Mouse (Mus musculus) CD4-positive, CD25-positive, alpha-beta regulatory T cell, adult 2 months (primary cell): ENCODE measurements around the gene Nsrp1.
A peak's percentile ranks its signal among the peaks of the same experiment; 100 is the strongest.

Experiments
- DNase-seq: peaks from one replicate; pipeline ENCODE4 v3.0.0-alpha.2; 2012; ENCODE audit warnings: low read depth, low spot score

Nsrp1 gene

GRCm38 (mm10) chr11:77042816-77043215 is 35.4 kb downstream of the Nsrp1 start:
- no peak for DNase-seq

- no peak for DNase-seq
These were observed 36.3 kb downstream of the Nsrp1 start for GRCm38 (mm10) chr11:77041891-77042290.

- DNase-seq, result no peak
These were observed 46.9 kb downstream of the Nsrp1 start for GRCm38 (mm10) chr11:77031151-77031934.

GRCm38 (mm10) chr11:77028157-77028556 is 50.1 kb downstream of the Nsrp1 start:
- no peak for DNase-seq

GRCm38 (mm10) chr11:77026559-77026958 is 51.7 kb downstream of the Nsrp1 start:
- no peak for DNase-seq

- DNase-seq, result no peak
These were observed 56.4 kb downstream of the Nsrp1 start for GRCm38 (mm10) chr11:77021749-77022396.

GRCm38 (mm10) chr11:77019539-77019938 is 58.7 kb downstream of the Nsrp1 start:
- no peak for DNase-seq

GRCm38 (mm10) chr11:77018046-77018445 is 60.2 kb downstream of the Nsrp1 start:
- no peak for DNase-seq

- no peak for DNase-seq
These were observed 67.3 kb downstream of the Nsrp1 start for GRCm38 (mm10) chr11:77010762-77011475.

- no peak for DNase-seq
These were observed 68.9 kb downstream of the Nsrp1 start for GRCm38 (mm10) chr11:77009069-77010025.

GRCm38 (mm10) chr11:77006616-77007015 is 71.6 kb downstream of the Nsrp1 start:
- DNase-seq, result no peak

GRCm38 (mm10) chr11:77005881-77006280 is 72.4 kb downstream of the Nsrp1 start:
- no peak for DNase-seq

- DNase-seq, result no peak
These were observed 75.9 kb downstream of the Nsrp1 start for GRCm38 (mm10) chr11:77002361-77002760.

- DNase-seq, result peak; percentile 32
These were observed 77.5 kb downstream of the Nsrp1 start for GRCm38 (mm10) chr11:77000741-77001140.

- DNase-seq, result no peak
These were observed 79.5 kb downstream of the Nsrp1 start for GRCm38 (mm10) chr11:76998705-76999226.

GRCm38 (mm10) chr11:76997916-76998704 is 80.1 kb downstream of the Nsrp1 start, which contains the start of gene Slc6a4:
Gene Slc6a4, plus strand, starts transcription at chr11:76998603.
- peak; percentile 40 for DNase-seq

- peak; percentile 78 for DNase-seq
These were observed 80.9 kb downstream of the Nsrp1 start for GRCm38 (mm10) chr11:76997305-76997704.

- DNase-seq, result no peak
These were observed 82.1 kb downstream of the Nsrp1 start for GRCm38 (mm10) chr11:76995966-76996672.
